In genomic region chr4:21761416-21762160, GRCm38 (mm10) we compare ENCODE assay signal across 17 mouse cellular contexts. TPM values are rescaled to one million over a fixed set of nuclear protein-coding genes. Genes with fewer than 3 reads are reported as not detected.
DNase-seq lines count a peak whose midpoint lies in the region; TF ChIP-seq lines count a peak whose summit lies in the region.
"Had no signal": no experiment of that assay in that cellular context is flagged by ENCODE, and none has a peak within 500 bp of the region (broad histone marks: within the 10 kb centered on the region; RNA-seq: fewer than 3 reads in every experiment).

No protein-coding gene starts in this region.

- H3K4me1 ChIP-seq in cerebellum, adult 2 months (ENCODE audit: control insufficient read depth, insufficient read depth, low read length) = no peaks in the 10 kb centered on the region
- H3K4me1 ChIP-seq in kidney, adult 2 months (ENCODE audit: control insufficient read depth, insufficient read depth, low read length) = no peaks in the 10 kb centered on the region
- H3K4me1 ChIP-seq: intestine, embryonic 15.5 days had no signal

- H3K27me3 ChIP-seq in cerebellum, adult 2 months (ENCODE audit: control insufficient read depth, insufficient read depth, low read length) = no peaks in the 10 kb centered on the region
- H3K27me3 ChIP-seq in kidney, adult 2 months (replicated peaks; ENCODE audit: control insufficient read depth, insufficient read depth, low read length) = no peaks in the 10 kb centered on the region
- H3K27me3 ChIP-seq: CH12.LX; embryonic facial prominence, embryonic 13.5 days; intestine, embryonic 15.5 days; lung, embryonic 15.5 days; midbrain, embryonic 12.5 days had no signal

- DNase-seq in cerebellum, postnatal 14 days = peak; percentile 47 to 49
- DNase-seq in cerebellum, adult 2 months = no peak
- DNase-seq in kidney, adult 2 months = peak; percentile 6
- DNase-seq in kidney, adult 9 months = no peak
- DNase-seq in urinary bladder, postnatal 14 days (ENCODE audit: low spot score) = peak; percentile 6
- no peak for DNase-seq in urinary bladder, adult 2 months (ENCODE audit: low spot score)
- DNase-seq in Muller cell, postnatal 12 days (ENCODE audit: inconsistent ontology term) = no peak
- DNase-seq in frontal cortex, postnatal 10 days (ENCODE audit: low spot score in 2 of 2) = no peak
- DNase-seq: adrenal gland, postnatal 25 days; liver; thymus, postnatal 36 days had no signal

- no peak overlapping the region for H3K27ac ChIP-seq in cerebellum, adult 2 months (ENCODE audit: insufficient read depth, low read length)
- H3K27ac ChIP-seq in kidney, adult 2 months (ENCODE audit: insufficient read depth, low read depth, low read length) = no peak overlapping the region
- H3K27ac ChIP-seq: embryonic facial prominence, embryonic 13.5 days; intestine, embryonic 15.5 days; kidney, postnatal 0 days; lung, embryonic 15.5 days; midbrain, embryonic 12.5 days had no signal

- H3K4me3 ChIP-seq in cerebellum, adult 2 months (replicated peaks; ENCODE audit: insufficient read depth, low read depth, low read length) = no peak overlapping the region
- H3K4me3 ChIP-seq in kidney, adult 2 months (ENCODE audit: insufficient read depth, low read depth, low read length) = no peak overlapping the region
- H3K4me3 ChIP-seq: embryonic facial prominence, embryonic 13.5 days; intestine, embryonic 15.5 days; lung, embryonic 15.5 days; midbrain, embryonic 12.5 days had no signal

- no peaks in the 10 kb centered on the region; the same call in 1 of the 2 replicates for H3K36me3 ChIP-seq in kidney, adult 2 months (ENCODE audit: control insufficient read depth, insufficient read depth, low read length)
- H3K36me3 ChIP-seq: intestine, embryonic 15.5 days had no signal

- WGBS in cerebellum, adult 2 months = 41% methylated on average over 9 of the region's 9 CpGs
- WGBS in kidney, adult 2 months = 84% methylated on average over 9 of the region's 9 CpGs

- TF ChIP-seq CTCF in cerebellum, adult 2 months (IDR thresholded peaks at IDR 0.05; ENCODE audit: borderline replicate concordance, insufficient read depth, low read depth, low read length) = no peak
- TF ChIP-seq CTCF in kidney, adult 2 months (conservative IDR thresholded peaks at IDR 0.05; ENCODE audit: insufficient read depth, insufficient read length, low read depth, low read length) = no peak

- no peak for TF ChIP-seq POLR2A in cerebellum, adult 2 months (IDR thresholded peaks at IDR 0.05; ENCODE audit: borderline replicate concordance, insufficient read depth, low read length)
- no peak for TF ChIP-seq POLR2A in kidney, adult 2 months (IDR thresholded peaks at IDR 0.05; ENCODE audit: low read depth, low read length)

RNA-seq across cellular contexts. Expression of gene Usp45, which starts 5.4 kb away (rescaled TPM):
- 22.5 and 22.6 TPM in 2 replicates for polyA plus RNA-seq in cerebellum, adult 2 months (2012; rRNA removed)
- polyA plus RNA-seq in kidney, adult 2 months (2012; rRNA removed) = 2.6 and 2.8 TPM in 2 replicates
- polyA plus RNA-seq in urinary bladder, adult 2 months (2012; rRNA removed) = 11.0 and 11.5 TPM in 2 replicates

RNA-seq across cellular contexts. Expression of gene Tstd3, which starts 5.4 kb away (rescaled TPM):
- polyA plus RNA-seq in cerebellum, adult 2 months (2012; rRNA removed) = 19.6 and 21.3 TPM in 2 replicates
- polyA plus RNA-seq in kidney, adult 2 months (2012; rRNA removed) = 3.0 and 3.9 TPM in 2 replicates
- 19.3 and 22.2 TPM in 2 replicates for polyA plus RNA-seq in urinary bladder, adult 2 months (2012; rRNA removed)

RNA-seq across cellular contexts. Expression of gene Ccnc, which starts 34.1 kb away (rescaled TPM):
- polyA plus RNA-seq in cerebellum, adult 2 months (2012; rRNA removed) = 27.7 and 28.3 TPM in 2 replicates
- polyA plus RNA-seq in kidney, adult 2 months (2012; rRNA removed) = 6.3 and 8.3 TPM in 2 replicates
- polyA plus RNA-seq in urinary bladder, adult 2 months (2012; rRNA removed) = 17.7 and 21.3 TPM in 2 replicates

Comparison
In these comparisons a context has a peak if more than half of its experiments do, and no peak if none do; other contexts are left out.
1. DNase-seq: peak in cerebellum, postnatal 14 days (2 of 2), kidney, adult 2 months (single experiment) and urinary bladder, postnatal 14 days (single experiment); none in cerebellum, adult 2 months (0 of 2), kidney, adult 9 months (single experiment), urinary bladder, adult 2 months (single experiment), Muller cell, postnatal 12 days (single experiment) and frontal cortex, postnatal 10 days (0 of 2).